Mouse (Mus musculus) kidney, postnatal 0 days (tissue): ENCODE results near the gene Gpank1. TPM values are rescaled to one million over a fixed set of nuclear protein-coding genes. Genes with fewer than 3 reads are reported as not detected.

Experiments
- ATAC-seq: fragments of 200-750 bp; cut with Nextera tagmentation; replicated peaks from 2 replicates; pipeline ENCODE4 v1.8.0; 2017; ENCODE audit warnings: low read depth, moderate number of reproducible peaks, moderate TSS enrichment, moderate library complexity; ENCODE audit not compliant: low FRiP score
- DNase-seq: peaks from one replicate; pipeline ENCODE4 v3.0.0-alpha.2; 2016; ENCODE audit warnings: low spot score
- H3K27ac ChIP-seq: fragments of 300-500 bp; sonication (generic); 2 replicates; pipeline ENCODE4 v1.5.1; 2014; ENCODE audit warnings: mild to moderate bottlenecking
- H3K27me3 ChIP-seq: fragments of 300-500 bp; sonication (generic); 2 replicates; pipeline ENCODE4 v1.6.1; 2014; ENCODE audit warnings: low read length, mixed read lengths; ENCODE audit not compliant: insufficient read depth
- H3K36me3 ChIP-seq: fragments of 300-500 bp; sonication (generic); 2 replicates; pipeline ENCODE4 v1.6.1; 2014; ENCODE audit warnings: low read length, mixed read lengths; ENCODE audit not compliant: insufficient read depth
- H3K4me1 ChIP-seq: fragments of 300-500 bp; sonication (generic); replicated peaks from 2 replicates; pipeline ENCODE4 v1.6.1; 2014; ENCODE audit warnings: antibody characterized with exemption, low read length, mixed read lengths; ENCODE audit not compliant: insufficient read depth
- H3K4me2 ChIP-seq: fragments of 300-500 bp; sonication (generic); 2 replicates; pipeline ENCODE4 v1.6.1; 2014; ENCODE audit warnings: mild to moderate bottlenecking, low read length, moderate library complexity, mixed read lengths
- H3K4me3 ChIP-seq: fragments of 300-500 bp; sonication (generic); replicated peaks from 2 replicates; pipeline ENCODE4 v1.5.1; 2014; ENCODE audit warnings: low read depth, low read length
- H3K9ac ChIP-seq: fragments of 300-500 bp; sonication (generic); 2 replicates; pipeline ENCODE4 v1.6.1; 2014; ENCODE audit warnings: low read depth, low read length
- H3K9me3 ChIP-seq: fragments of 300-500 bp; sonication (generic); replicated peaks from 2 replicates; pipeline ENCODE4 v1.6.1; 2016; ENCODE audit warnings: low read length, inconsistent platforms, mixed read lengths
- CTCF ChIP-seq: IDR thresholded peaks from 2 replicates; pipeline ENCODE4 v1.5.1; 2016; ENCODE audit warnings: antibody characterized with exemption, low read depth, mild to moderate bottlenecking, moderate library complexity
- WGBS: fragments of 180-500 bp; shearing (Covaris S2); extraction: QIAGEN DNeasy Blood & Tissue Kit; methylation state at CpG from one replicate; pipeline ENCODE4 v1.1.7; 2014; 5-methylcytosine and 5-hydroxymethylcytosine counted together
- polyA plus RNA-seq: library from polyadenylated mRNA; unstranded; fragments of >200 nt; fragmentation: Nextera tagmentation; extraction: Ambion mirVana; gene quantifications from 2 replicates; pipeline ENCODE4 v1.2.1, GENCODE M21; 2015

Gene Gpank1
- polyA plus RNA-seq, 1 experiment from 2014 or later, result 15.2 TPM

GRCm38 (mm10) chr17:35097164-35097655 lies 24.0 kb upstream of the Gpank1 start:
- no peaks in the 10 kb centered on the region for H3K27me3 ChIP-seq
- 71% methylated on average over 12 of the region's 12 CpGs for WGBS
- H3K4me2 ChIP-seq, result no peak overlapping the region
- ATAC-seq (no peak), DNase-seq (no peak)
- H3K4me3 ChIP-seq, result no peak overlapping the region
- no peak overlapping the region for H3K27ac ChIP-seq
- peaks cover 9% of the 10 kb centered on the region; the same call in 1 of the 2 replicates for H3K4me1 ChIP-seq
- no peak for TF ChIP-seq CTCF
- H3K36me3 ChIP-seq, result peaks cover 70% of the 10 kb centered on the region
- H3K9ac ChIP-seq, result no peak overlapping the region
- H3K9me3 ChIP-seq, result no peaks in the 10 kb centered on the region

GRCm38 (mm10) chr17:35100196-35100765 lies 21.0 kb upstream of the Gpank1 start:
- peak; percentile 36 for DNase-seq
- 42% methylated on average over 10 of the region's 10 CpGs for WGBS
- Histone ChIP-seq H3K9ac (no peak overlapping the region), H3K9me3 (no peaks in the 10 kb centered on the region), H3K4me2 (no peak overlapping the region), H3K4me1 (peaks cover 9% of the 10 kb centered on the region; the same call in 1 of the 2 replicates), H3K27ac (peak overlapping the region; percentile 13; the same call in 1 of the 2 replicates), H3K4me3 (no peak overlapping the region), H3K36me3 (peaks cover 61% of the 10 kb centered on the region), H3K27me3 (no peaks in the 10 kb centered on the region)
- ATAC-seq, result peak; percentile 47
- no peak for TF ChIP-seq CTCF

GRCm38 (mm10) chr17:35101161-35101560 lies 20.1 kb upstream of the Gpank1 start:
- H3K4me2 ChIP-seq, result no peak overlapping the region
- peaks cover 59% of the 10 kb centered on the region for H3K36me3 ChIP-seq
- ATAC-seq, result no peak
- 64% methylated on average over 11 of the region's 11 CpGs for WGBS
- no peaks in the 10 kb centered on the region for H3K9me3 ChIP-seq
- no peak for TF ChIP-seq CTCF
- H3K4me1 ChIP-seq, result peaks cover 11% of the 10 kb centered on the region; the same call in 1 of the 2 replicates
- no peak overlapping the region for H3K9ac ChIP-seq
- H3K27ac ChIP-seq, result no peak overlapping the region
- H3K4me3 ChIP-seq, result no peak overlapping the region
- no peaks in the 10 kb centered on the region for H3K27me3 ChIP-seq
- no peak for DNase-seq

GRCm38 (mm10) chr17:35102299-35102698 lies 19.0 kb upstream of the Gpank1 start:
- no peak for ATAC-seq
- H3K9ac ChIP-seq, result no peak overlapping the region
- 51% methylated on average over 7 of the region's 8 CpGs for WGBS
- peak overlapping the region; percentile 9; the same call in 1 of the 2 replicates for H3K27ac ChIP-seq
- peaks cover 13% of the 10 kb centered on the region; the same call in 1 of the 2 replicates for H3K4me1 ChIP-seq
- H3K4me3 ChIP-seq, result no peak overlapping the region
- DNase-seq, result no peak
- H3K9me3 ChIP-seq, result no peaks in the 10 kb centered on the region
- H3K36me3 ChIP-seq, result peaks cover 53% of the 10 kb centered on the region
- no peak overlapping the region for H3K4me2 ChIP-seq
- TF ChIP-seq CTCF, result no peak
- H3K27me3 ChIP-seq, result no peaks in the 10 kb centered on the region

- no peaks in the 10 kb centered on the region for H3K9me3 ChIP-seq
- H3K4me2 ChIP-seq, result no peak overlapping the region
- TF ChIP-seq CTCF, result no peak
- DNase-seq, result peak; percentile 28
- no peak overlapping the region for H3K9ac ChIP-seq
- H3K4me1 ChIP-seq, result peaks cover 13% of the 10 kb centered on the region; the same call in 1 of the 2 replicates
- H3K27ac ChIP-seq, result 0 out of 2 replicates have a peak overlapping the region, but pooled peaks have one; percentile 36
- no peak overlapping the region for H3K4me3 ChIP-seq
- ATAC-seq, result peak; percentile 44
- H3K36me3 ChIP-seq, result peaks cover 45% of the 10 kb centered on the region
- no peaks in the 10 kb centered on the region for H3K27me3 ChIP-seq
- 49% methylated on average over 6 of the region's 6 CpGs for WGBS
These were observed 18.0 kb upstream of the Gpank1 start for GRCm38 (mm10) chr17:35103221-35103690.

GRCm38 (mm10) chr17:35104079-35104478 lies 17.2 kb upstream of the Gpank1 start:
- Histone ChIP-seq H3K27me3 (no peaks in the 10 kb centered on the region), H3K4me1 (peaks cover 13% of the 10 kb centered on the region; the same call in 1 of the 2 replicates), H3K9me3 (no peaks in the 10 kb centered on the region), H3K4me3 (no peak overlapping the region), H3K36me3 (peaks cover 37% of the 10 kb centered on the region), H3K4me2 (no peak overlapping the region), H3K27ac (0 out of 2 replicates have a peak overlapping the region, but pooled peaks have one; percentile 8), H3K9ac (no peak overlapping the region)
- no peak for ATAC-seq
- 94% methylated on average over 7 of the region's 7 CpGs for WGBS
- no peak for TF ChIP-seq CTCF
- no peak for DNase-seq
